Mouse (Mus musculus): ENCODE data around the gene Taz.

GRCm38 (mm10) chrX:74281732-74282394, at the start of gene Taz, which contains the start of gene Dnase1l1:
- no peak for TF ChIP-seq EP300 (IDR thresholded peaks at IDR 0.05; ENCODE audit: low read depth in 1 of 2, low read length in 2 of 2)
- TF ChIP-seq MAFK (IDR thresholded peaks at IDR 0.05; ENCODE audit: borderline replicate concordance, low read depth, low read length) = no peak
- no peak for TF ChIP-seq GABPA (IDR thresholded peaks at IDR 0.05; ENCODE audit: low read depth, low read length)
- no peak for TF ChIP-seq TAL1 (IDR thresholded peaks at IDR 0.05; ENCODE audit: low read length)
- TF ChIP-seq SIN3A (IDR thresholded peaks at IDR 0.05; ENCODE audit: low read length) = no peak
- TF ChIP-seq POLR2A (IDR thresholded peaks at IDR 0.05; ENCODE audit: control insufficient read depth in 1 of 2, insufficient read depth in 1 of 2, low read depth in 1 of 2, low read length in 2 of 2, poor library complexity in 1 of 2) = peak in 1 of 2 experiments; percentile 55; a peak in 1 of 4 replicates
- TF ChIP-seq TCF12 (IDR thresholded peaks at IDR 0.05; ENCODE audit: low read depth, low read length) = no peak
- TF ChIP-seq ZKSCAN1 (IDR thresholded peaks at IDR 0.05; ENCODE audit: low read depth, low read length) = no peak
- no peak for TF ChIP-seq CHD1 (IDR thresholded peaks at IDR 0.05; ENCODE audit: low read depth, low read length)
- TF ChIP-seq GATA1 (IDR thresholded peaks at IDR 0.05; ENCODE audit: low read depth, low read length) = no peak
- no peak for TF ChIP-seq CTCF (IDR thresholded peaks at IDR 0.05 in 2 of 3, conservative IDR thresholded peaks at IDR 0.05 in 1 of 3; ENCODE audit: control insufficient read depth in 1 of 3, insufficient read depth in 1 of 3, low read depth in 2 of 3, low read length in 3 of 3, poor library complexity in 1 of 3, severe bottlenecking in 1 of 3)
